Mouse (Mus musculus) intestine, embryonic 16.5 days (tissue): ENCODE data around the gene Myo3a. TPM values are rescaled to one million over a fixed set of nuclear protein-coding genes. Genes with fewer than 3 reads are reported as not detected.
A peak's percentile ranks its signal among the peaks of the same experiment; 100 is the strongest.
"Not testable (repeated sequence)": the region's sequence is repeated elsewhere in the genome, so short reads cannot be mapped to it uniquely, and the experiment has no call there.

Experiments used
- ATAC-seq: fragments of 200-750 bp; cut with Nextera tagmentation; 2 replicates; pipeline ENCODE4 v1.8.0; 2017; ENCODE audit warnings: moderate TSS enrichment, moderate library complexity
- H3K27ac ChIP-seq: fragments of 300-500 bp; sonication (generic); 2 replicates; pipeline ENCODE4 v1.5.1; 2014; ENCODE audit warnings: mild to moderate bottlenecking, low read length
- H3K27me3 ChIP-seq: fragments of 300-500 bp; sonication (generic); replicated peaks from 2 replicates; pipeline ENCODE4 v1.6.1; 2014; ENCODE audit warnings: low read length, control low read depth, mixed read lengths; ENCODE audit not compliant: control insufficient read depth, insufficient read depth
- H3K36me3 ChIP-seq: fragments of 300-500 bp; sonication (generic); 2 replicates; pipeline ENCODE4 v1.6.1; 2014; ENCODE audit warnings: low read length, control low read depth; ENCODE audit not compliant: control insufficient read depth, insufficient read depth
- H3K4me1 ChIP-seq: fragments of 300-500 bp; sonication (generic); 2 replicates; pipeline ENCODE4 v1.6.1; 2014; ENCODE audit warnings: low read length, control low read depth, mixed read lengths; ENCODE audit not compliant: control insufficient read depth, insufficient read depth
- H3K4me2 ChIP-seq: fragments of 300-500 bp; sonication (generic); 2 replicates; pipeline ENCODE4 v1.6.1; 2014; ENCODE audit warnings: low read depth, low read length, control low read depth
- H3K4me3 ChIP-seq: fragments of 300-500 bp; sonication (generic); 2 replicates; pipeline ENCODE4 v1.5.1; 2014; ENCODE audit warnings: mild to moderate bottlenecking, low read length
- H3K9ac ChIP-seq: fragments of 300-500 bp; sonication (generic); 2 replicates; pipeline ENCODE4 v1.6.1; 2014; ENCODE audit warnings: low read depth, low read length
- H3K9me3 ChIP-seq: fragments of 300-500 bp; sonication (generic); 2 replicates; pipeline ENCODE4 v1.6.1; 2016; ENCODE audit warnings: low read length, control low read depth; ENCODE audit not compliant: control insufficient read depth
- WGBS: fragments of 180-500 bp; shearing (Covaris S2); extraction: QIAGEN DNeasy Blood & Tissue Kit; methylation state at CpG from one replicate; pipeline ENCODE4 v1.1.7; 2014; 5-methylcytosine and 5-hydroxymethylcytosine counted together
- polyA plus RNA-seq: library from polyadenylated mRNA; unstranded; fragments of >200 nt; fragmentation: Nextera tagmentation; extraction: Ambion mirVana; gene quantifications from 2 replicates; pipeline ENCODE4 v1.2.1, GENCODE M21; 2015

Myo3a gene
- polyA plus RNA-seq, 1 experiment from 2014 or later, result not detected

- no peaks in the 10 kb centered on the region for H3K4me1 ChIP-seq
- ATAC-seq, result peak; percentile 60
- no peaks in the 10 kb centered on the region for H3K36me3 ChIP-seq
- no peak overlapping the region for H3K27ac ChIP-seq
- no peaks in the 10 kb centered on the region for H3K27me3 ChIP-seq
- no peaks in the 10 kb centered on the region for H3K9me3 ChIP-seq
- H3K4me3 ChIP-seq, result peak overlapping the region; percentile 42
- peak overlapping the region; percentile 48; the same call in 1 of the 2 replicates for H3K9ac ChIP-seq
- H3K4me2 ChIP-seq, result peak overlapping the region; percentile 83
- 4% methylated on average over 24 of the region's 32 CpGs for WGBS
Measured at GRCm38 (mm10) chr2:22338269-22338857, 111.1 kb downstream of the Myo3a start.

- H3K4me1 ChIP-seq, ATAC-seq, H3K9me3 ChIP-seq, H3K4me2 ChIP-seq, H3K4me3 ChIP-seq, H3K27me3 ChIP-seq, H3K36me3 ChIP-seq, H3K27ac ChIP-seq, H3K9ac ChIP-seq: not testable (repeated sequence)
- 94% methylated on average over 11 of the region's 11 CpGs for WGBS
Measured at GRCm38 (mm10) chr2:22410511-22410910, 183.2 kb downstream of the Myo3a start.

GRCm38 (mm10) chr2:22548421-22548820, 321.1 kb downstream of the Myo3a start:
- no peak for ATAC-seq
- H3K36me3 ChIP-seq, result no peaks in the 10 kb centered on the region
- WGBS, result 81% methylated on average over 6 of the region's 6 CpGs

DNA sequence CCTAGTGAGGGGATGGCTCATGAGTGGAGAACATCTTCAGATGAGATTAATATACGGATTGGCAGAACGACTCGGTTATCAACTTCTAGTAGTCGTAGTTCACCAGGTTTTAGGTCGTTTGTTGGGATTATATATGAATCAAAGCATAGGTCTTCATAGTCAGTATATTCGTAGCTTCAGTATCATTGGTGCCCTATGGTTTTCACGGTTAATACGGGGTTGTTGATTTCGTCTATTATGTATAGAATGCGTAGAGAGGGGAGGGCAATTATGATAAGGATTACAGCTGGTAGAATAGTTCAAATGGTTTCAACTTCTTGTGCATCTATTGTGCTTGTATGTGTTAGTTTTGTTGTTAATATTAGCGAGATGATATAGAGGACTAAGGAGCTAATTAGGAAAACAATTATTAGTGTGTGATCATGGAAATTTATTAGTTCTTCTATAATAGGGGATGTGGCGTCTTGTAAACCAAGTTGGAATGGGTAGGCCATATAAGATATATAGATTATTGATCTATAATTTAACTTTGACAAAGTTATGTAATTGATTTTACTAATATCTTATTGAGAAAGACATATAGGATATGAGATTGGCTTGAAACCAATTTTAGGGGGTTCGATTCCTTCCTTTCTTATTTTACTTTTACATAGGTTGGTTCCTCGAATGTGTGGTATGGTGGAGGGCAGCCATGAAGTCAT, 360.3 kb downstream of the Myo3a start:
- not testable (repeated sequence) for H3K4me3 ChIP-seq, H3K9me3 ChIP-seq, H3K27me3 ChIP-seq, H3K9ac ChIP-seq, H3K27ac ChIP-seq, H3K4me2 ChIP-seq, H3K36me3 ChIP-seq, H3K4me1 ChIP-seq
- WGBS, result 81% methylated on average over 14 of the region's 14 CpGs
- peak; percentile 86 for ATAC-seq

More at GRCm38 (mm10) chr2:22548421-22548820, 321.1 kb downstream of the Myo3a start:
- Histone ChIP-seq H3K9ac (no peak overlapping the region), H3K4me3 (no peak overlapping the region), H3K27ac (no peak overlapping the region), H3K9me3 (no peaks in the 10 kb centered on the region), H3K4me1 (no peaks in the 10 kb centered on the region), H3K4me2 (no peak overlapping the region), H3K27me3 (no peaks in the 10 kb centered on the region)

DNA sequence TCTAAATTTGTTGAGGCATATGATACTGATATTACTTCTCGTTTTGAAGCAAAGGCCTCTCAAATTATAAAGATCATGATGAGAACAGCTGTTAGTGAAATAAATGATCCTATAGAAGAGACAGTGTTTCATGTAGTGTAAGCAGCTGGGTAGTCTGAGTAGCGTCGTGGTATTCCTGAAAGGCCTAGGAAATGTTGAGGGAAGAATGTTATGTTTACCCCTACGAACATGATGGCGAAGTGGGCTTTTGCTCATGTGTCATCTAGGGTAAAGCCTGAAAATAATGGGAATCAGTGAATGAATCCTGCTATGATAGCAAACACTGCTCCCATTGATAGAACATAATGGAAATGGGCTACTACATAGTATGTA, 360.9 kb downstream of the Myo3a start:
- not testable (repeated sequence) for H3K36me3 ChIP-seq, H3K27me3 ChIP-seq, H3K4me2 ChIP-seq, H3K4me3 ChIP-seq, H3K9ac ChIP-seq, H3K27ac ChIP-seq, H3K4me1 ChIP-seq, H3K9me3 ChIP-seq
- WGBS, result 84% methylated on average over 5 of the region's 5 CpGs
- ATAC-seq, result peak; percentile 52

GRCm38 (mm10) chr2:22588673-22589381, 361.5 kb downstream of the Myo3a start:
- not testable (repeated sequence) for H3K4me1 ChIP-seq, H3K4me2 ChIP-seq, H3K4me3 ChIP-seq, H3K9me3 ChIP-seq, H3K36me3 ChIP-seq, H3K27me3 ChIP-seq, H3K27ac ChIP-seq, H3K9ac ChIP-seq
- ATAC-seq, result peak; percentile 93
- WGBS, result 66% methylated on average over 12 of the region's 12 CpGs

DNA sequence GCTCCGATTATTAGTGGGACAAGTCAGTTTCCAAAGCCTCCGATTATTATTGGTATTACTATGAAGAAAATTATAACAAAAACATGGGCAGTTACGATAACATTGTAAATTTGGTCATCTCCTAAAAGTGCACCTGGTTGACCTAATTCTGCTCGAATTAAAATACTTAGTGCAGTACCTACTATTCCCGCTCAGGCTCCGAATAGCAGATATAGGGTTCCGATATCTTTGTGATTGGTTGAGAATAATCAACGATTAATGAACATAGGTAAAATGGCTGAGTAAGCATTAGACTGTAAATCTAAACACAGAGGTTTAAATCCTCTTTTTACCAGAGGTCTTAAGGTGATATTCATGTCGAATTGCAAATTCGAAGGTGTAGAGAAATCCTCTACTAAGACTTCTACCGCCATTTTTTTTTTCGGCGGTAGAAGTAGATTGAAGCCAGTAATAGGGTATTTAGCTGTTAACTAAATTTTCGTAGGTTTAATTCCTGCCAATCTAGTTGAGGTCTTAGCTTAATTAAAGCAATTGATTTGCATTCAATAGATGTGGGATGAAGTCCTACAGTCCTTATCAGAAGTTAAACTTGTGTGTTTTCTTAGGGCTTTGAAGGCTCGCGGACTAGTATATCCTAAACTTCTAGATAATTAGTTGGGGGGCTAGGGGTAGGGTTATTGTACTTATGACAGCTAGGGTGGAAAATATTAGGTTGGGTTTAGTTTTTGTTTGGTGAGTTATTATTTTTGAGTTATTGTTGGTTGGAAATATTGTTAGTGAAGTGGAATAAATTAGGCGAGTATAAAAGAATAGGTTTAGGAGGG, 362.3 kb downstream of the Myo3a start:
- not testable (repeated sequence) for H3K4me3 ChIP-seq, H3K9ac ChIP-seq, H3K27ac ChIP-seq, H3K4me1 ChIP-seq, H3K36me3 ChIP-seq, H3K4me2 ChIP-seq, H3K27me3 ChIP-seq, H3K9me3 ChIP-seq
- peak; percentile 92 for ATAC-seq
- 83% methylated on average over 16 of the region's 17 CpGs for WGBS

DNA sequence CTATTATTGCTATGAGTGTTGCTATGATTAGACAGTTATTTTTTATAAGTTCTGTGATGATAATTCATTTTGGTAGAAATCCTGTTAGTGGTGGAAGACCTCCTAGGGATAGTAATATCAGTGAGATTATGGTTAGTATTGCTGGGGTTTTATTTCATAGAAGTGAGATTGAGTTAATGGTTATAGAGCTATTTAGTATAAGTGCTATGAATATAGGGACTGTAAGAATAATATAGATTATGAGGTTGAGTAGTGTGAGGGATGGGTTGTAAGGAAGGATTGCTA, 362.8 kb downstream of the Myo3a start:
- Histone ChIP-seq H3K4me1 (no peaks in the 10 kb centered on the region), H3K36me3 (no peaks in the 10 kb centered on the region), H3K27me3 (no peaks in the 10 kb centered on the region), H3K27ac (no peak overlapping the region), H3K4me3 (no peak overlapping the region), H3K4me2 (no peak overlapping the region), H3K9me3 (no peaks in the 10 kb centered on the region), H3K9ac (no peak overlapping the region)
- no peak for ATAC-seq

DNA sequence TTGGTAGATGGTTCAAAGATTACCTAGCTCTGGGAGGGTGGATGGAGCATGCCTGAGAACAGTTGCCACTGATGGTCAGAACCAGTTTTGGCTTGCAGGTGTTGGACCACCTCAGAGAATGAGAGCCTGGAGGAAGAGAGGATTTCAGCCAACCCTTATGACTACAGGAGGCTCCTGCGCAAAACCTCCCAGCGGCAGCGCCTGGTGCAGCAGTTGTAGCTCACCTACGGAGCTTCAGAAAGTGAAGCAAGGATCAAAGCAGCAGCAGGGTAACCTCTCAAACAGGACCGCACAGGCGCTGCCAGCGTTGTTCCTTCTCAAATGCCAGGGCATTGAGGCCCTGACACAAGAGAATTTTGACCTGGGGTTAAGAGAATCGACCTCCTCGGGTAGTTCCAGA, 390.6 kb downstream of the Myo3a start:
- H3K27me3 ChIP-seq, result peaks cover 45% of the 10 kb centered on the region
- WGBS, result 1% methylated on average over 9 of the region's 9 CpGs

More for the DNA sequence above, 390.6 kb downstream of the Myo3a start:
- H3K9me3 ChIP-seq, result no peaks in the 10 kb centered on the region
- peaks cover 10% of the 10 kb centered on the region for H3K4me1 ChIP-seq
- H3K4me3 ChIP-seq, result no peak overlapping the region
- no peak overlapping the region for H3K27ac ChIP-seq
- H3K36me3 ChIP-seq, result no peaks in the 10 kb centered on the region
- no peak overlapping the region for H3K4me2 ChIP-seq
- no peak overlapping the region for H3K9ac ChIP-seq
- no peak for ATAC-seq
